Mouse (Mus musculus) spleen, postnatal 10 days (tissue): Measurements from ENCODE around the gene Gm49416.
A peak's percentile ranks its signal among the peaks of the same experiment; 100 is the strongest.

Source experiments
- DNase-seq, 2 experiments: peaks; one replicate each; pipeline ENCODE4 v3.0.0; 2021 to 2022; ENCODE audit warnings: low spot score in 2 of 2

The Gm49416 gene

GRCm38 (mm10) chr19:8920073-8920736, 31.5 kb downstream of the Gm49416 start, which contains the start of gene B3gat3:
B3gat3 (plus strand) TSS chr19:8920374.
- peak; percentile 89 to 91 for DNase-seq

DNA sequence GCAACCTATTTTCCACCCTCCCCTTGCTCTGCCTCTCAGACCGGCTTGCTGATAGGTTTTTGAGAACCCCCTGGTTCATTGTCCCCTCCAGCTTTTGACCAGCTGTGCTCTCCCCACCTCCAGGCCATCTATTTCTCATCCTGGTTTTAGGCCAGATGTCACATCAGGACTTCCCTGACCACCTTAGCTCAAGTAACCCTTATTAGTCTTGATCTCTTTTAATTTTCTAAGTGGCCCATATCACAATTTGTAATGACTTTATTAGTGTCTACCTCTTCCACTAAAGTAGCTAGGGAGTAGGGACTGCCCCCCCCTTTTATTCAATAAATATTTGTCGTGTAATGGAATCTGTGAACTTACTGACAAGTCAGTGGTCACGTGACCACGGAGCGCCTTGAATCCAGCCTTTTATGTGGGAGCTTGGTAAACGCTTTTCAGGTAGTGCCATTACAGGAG, 32.1 kb downstream of the Gm49416 start:
- DNase-seq: peak; percentile 42 to 53

GRCm38 (mm10) chr19:8921741-8922140, 33.0 kb downstream of the Gm49416 start:
- no peak for DNase-seq

DNA sequence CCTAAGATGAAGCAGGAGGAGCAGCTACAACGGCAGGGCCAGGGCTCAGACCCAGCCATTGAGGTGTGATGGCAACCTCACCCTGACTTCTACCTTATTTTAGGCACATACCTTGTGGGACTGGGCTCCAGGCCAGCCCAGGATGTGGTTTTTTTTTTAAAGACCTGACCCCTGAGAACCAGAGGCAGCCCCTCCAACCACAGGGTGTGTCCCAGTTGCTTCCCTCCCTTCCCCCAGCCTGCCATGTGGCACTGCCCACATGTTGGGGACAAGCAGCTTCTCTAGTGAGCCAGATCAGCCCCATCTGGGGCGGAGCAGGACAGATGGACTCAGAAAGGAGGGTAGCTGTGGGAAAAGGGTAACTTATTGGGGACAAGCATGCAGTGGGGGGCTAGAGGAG, 38.0 kb downstream of the Gm49416 start:
- no peak for DNase-seq

GRCm38 (mm10) chr19:8927891-8928525, 39.3 kb downstream of the Gm49416 start:
- DNase-seq: no peak

GRCm38 (mm10) chr19:8928689-8929223, 40.0 kb downstream of the Gm49416 start:
- DNase-seq: no peak

DNA sequence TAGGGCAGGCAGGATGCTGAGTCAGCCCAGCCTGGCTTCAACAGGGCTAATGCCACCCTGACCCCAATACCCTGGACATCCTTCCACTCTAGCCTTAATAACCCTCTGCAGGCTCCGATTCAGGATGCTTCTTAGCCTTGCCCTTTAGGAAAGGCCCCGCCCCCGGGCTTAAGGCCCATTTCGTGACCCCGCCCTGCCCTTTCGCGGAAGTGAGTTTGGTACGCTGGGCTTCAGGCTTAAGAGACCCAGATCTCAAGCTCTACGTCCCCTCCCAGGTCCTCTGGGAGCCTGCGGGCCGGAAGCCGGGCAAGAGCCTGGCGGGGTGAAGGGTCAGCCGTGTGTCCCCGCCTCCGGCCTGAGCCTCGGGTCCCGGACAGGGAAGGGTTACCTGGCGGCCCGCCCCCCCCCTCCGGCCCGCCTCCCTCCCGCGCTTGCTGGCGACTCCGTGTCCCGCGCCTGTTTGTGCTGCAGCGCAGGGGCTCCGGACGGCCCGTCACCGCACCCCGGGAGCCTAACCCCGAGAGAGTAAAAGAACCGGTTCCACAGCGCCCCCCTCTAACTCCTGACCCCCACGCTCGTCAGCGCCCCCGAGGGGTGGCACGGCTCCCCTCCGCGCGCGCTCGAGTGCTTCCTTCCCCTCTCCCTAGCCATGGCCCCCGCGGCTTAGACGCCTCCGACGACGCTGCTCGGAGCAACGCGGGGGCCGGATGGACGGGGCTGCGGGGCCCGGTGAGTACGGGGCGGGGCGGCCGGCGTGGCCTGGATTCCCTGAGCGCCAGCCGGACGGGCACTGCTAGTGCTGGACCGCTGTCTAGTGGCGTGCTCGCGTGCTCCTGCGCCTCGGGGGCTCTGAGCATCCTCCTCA, 40.7 kb downstream of the Gm49416 start, which contains the start of the genes Rom1 and Eml3:
Gene Rom1 (minus strand): TSS at position 133 of the 865 bp plus-strand sequence.
Gene Eml3 (plus strand): TSS at position 329 of the 865 bp plus-strand sequence.
- DNase-seq: peak; percentile 88 to 91

- no peak for DNase-seq
These were observed 41.4 kb downstream of the Gm49416 start for GRCm38 (mm10) chr19:8930117-8930516.

GRCm38 (mm10) chr19:8930771-8931170, 42.0 kb downstream of the Gm49416 start:
- no peak for DNase-seq

- no peak for DNase-seq
These were observed 48.0 kb downstream of the Gm49416 start for GRCm38 (mm10) chr19:8936736-8937135.

GRCm38 (mm10) chr19:8940526-8941133, 51.9 kb downstream of the Gm49416 start:
- DNase-seq: no peak

GRCm38 (mm10) chr19:8941136-8941514, 52.4 kb downstream of the Gm49416 start:
- DNase-seq: no peak

DNA sequence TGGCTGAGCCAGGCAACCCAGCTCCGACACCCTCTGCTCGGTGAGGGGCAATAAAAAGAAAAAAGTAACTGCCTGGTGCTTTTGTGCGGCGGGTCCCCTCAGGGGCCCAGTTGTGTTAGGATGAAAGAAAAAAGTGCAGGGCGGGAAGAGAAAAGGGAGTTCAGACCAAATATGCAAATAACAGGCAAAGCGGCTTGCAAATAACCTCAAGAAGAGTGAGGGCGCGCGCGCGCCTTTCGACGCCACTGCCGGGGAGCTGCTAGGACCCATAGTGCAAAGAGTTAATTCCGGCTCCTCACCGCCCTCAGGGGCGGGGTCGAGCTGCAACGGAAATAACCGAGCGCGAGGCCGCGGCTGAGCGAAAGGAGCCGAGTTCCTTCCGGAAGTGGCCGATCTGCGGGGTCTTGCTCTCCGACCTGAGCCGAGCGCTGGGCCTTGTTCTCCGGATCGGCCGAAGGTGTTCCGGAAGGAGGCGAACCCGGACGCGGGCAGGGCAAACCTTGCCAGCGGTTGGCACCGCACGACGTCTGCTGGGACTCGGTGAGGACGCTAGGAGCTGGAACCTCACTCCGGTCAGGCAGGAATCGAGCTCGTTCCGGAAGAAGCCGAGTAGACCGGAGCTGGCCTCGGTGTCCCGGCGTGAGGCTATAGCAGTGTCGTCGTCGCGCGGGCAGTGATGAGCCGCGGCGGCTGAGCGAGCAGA, 52.9 kb downstream of the Gm49416 start, which contains the start of gene Mta2:
Gene Mta2 (plus strand): TSS at position 361 of the 703 bp plus-strand sequence.
- peak; percentile 95 to 98 for DNase-seq

DNA sequence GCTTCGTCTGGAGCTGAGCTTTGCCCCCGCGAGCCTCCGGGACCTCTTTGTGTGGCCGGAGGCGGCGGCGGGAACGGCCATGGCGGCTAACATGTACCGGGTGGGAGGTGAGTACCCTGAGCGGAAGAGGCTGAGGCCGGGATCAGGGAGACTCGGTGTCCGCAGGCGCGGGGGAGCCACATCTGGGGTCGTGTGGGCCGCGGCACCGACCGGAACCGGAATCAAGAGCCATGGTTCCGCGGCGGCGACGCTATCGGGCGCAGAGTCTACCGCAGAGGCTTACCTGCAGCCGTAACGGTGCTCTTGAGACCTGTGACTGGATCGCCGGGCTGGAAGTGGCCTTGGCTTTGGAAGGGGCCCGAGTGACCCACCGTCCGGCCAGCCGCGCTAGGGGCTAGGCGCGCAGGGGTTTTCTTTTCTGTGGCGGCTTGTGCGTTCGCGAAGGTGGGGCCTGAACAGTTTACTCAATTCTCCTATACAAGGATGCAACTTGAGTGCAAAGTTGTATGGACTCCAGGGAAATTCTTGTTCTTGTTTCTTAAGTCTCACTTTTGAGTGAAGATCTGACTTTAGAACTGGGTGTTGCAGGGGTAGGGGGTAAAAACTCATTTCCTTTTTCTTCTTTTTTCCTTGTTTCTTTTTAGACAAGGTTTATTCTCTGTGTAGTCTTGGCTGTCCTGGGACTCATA, 53.7 kb downstream of the Gm49416 start:
- no peak for DNase-seq

DNA sequence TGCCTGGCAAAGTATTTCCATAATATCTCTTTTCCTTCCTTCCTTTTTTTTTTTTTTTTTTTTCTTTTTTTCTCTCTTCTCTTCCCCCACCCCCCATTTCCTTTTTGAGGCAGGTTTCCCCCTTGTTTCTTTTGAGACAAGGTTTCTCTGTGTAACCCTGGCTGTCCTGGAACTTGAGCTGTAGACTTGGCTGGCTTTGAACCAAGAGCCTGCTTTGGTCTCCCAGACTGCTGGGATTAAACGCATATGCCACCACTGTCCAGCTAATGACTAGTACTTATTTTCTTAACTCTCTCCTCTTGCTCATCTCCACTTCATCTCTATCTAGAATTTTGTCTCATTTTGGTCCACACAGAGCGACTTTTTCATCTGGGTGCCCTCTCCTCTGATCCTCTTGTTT, 54.3 kb downstream of the Gm49416 start:
- DNase-seq: no peak

DNA sequence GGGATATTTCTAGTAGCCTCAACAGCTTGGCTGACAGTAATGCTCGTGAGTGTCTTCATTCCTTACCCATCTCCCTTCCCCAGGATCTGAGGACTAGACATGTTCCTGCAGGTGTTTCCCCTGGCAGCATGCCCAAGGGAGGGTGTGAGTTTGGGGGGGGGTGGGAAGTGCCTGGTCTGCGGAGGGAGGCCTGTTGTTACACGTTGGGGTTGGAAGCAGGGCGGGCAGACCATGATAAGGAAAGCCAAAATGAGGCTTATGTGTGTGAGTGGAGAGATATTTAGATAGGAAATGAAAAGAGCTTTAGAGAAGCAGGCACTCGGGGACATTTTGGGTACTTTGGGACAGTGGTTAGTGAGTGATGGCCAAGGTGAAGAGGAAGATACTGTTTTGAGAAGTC, 55.3 kb downstream of the Gm49416 start:
- DNase-seq: peak in 1 of 2 experiments; percentile 31

GRCm38 (mm10) chr19:8944750-8945149, 56.0 kb downstream of the Gm49416 start:
- peak; percentile 48 to 83 for DNase-seq
